Mouse (Mus musculus) G1E (cell line): ENCODE data around the gene Tmem209.

Experiments used
- CTCF ChIP-seq: IDR thresholded peaks from 2 replicates; pipeline ENCODE4 v1.5.1; 2012; ENCODE audit warnings: low read depth, low read length, inconsistent platforms, mixed read lengths
- GATA1 ChIP-seq: IDR thresholded peaks from 2 replicates; pipeline ENCODE4 v1.6.1; 2012; ENCODE audit warnings: borderline replicate concordance, low read length, inconsistent platforms, mixed read lengths
- GATA2 ChIP-seq: IDR thresholded peaks from 2 replicates; pipeline ENCODE4 v1.6.1; 2012; ENCODE audit warnings: low read depth, low read length, inconsistent platforms, borderline replicate concordance
- TAL1 ChIP-seq: conservative IDR thresholded peaks from 2 replicates; pipeline ENCODE4 v1.6.1; 2012; ENCODE audit warnings: low read depth, low read length, inconsistent platforms, mixed read lengths

DNA sequence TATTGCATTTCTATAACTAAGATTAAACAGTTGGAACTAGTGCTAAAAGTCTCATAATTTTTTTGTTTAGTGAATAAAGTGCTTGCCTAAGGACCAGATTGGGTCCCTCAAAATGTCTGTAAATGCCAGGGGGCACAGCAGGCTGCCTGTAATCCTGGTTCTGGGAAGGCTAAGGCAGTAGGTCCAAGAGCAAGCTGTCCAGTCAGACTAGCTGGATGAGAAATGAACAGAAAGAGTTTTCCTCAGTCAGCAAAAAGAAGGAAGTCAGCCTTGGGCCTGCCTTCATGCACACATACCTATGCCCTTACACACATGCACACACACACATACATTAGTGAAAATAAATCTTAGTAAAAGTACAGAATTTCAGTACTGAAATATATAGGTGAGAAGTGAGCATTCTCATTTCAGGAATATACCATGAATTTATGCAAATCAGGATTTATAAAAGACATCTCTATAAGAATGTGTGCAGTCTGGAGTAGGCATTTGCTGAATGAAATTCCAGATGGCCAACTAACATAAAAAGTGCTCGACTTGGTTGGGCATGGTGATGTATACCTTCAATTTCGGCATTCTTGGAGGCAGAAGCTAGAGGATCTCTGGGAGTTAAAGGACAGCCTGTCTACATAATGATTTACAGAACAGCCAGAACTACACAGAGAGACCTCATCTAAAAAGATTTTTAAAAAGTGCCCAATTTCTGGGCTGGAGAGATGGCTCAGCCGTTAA is 77.0 kb downstream of the Tmem209 start:
- TF ChIP-seq TAL1 (no peak), CTCF (no peak), GATA2 (no peak), GATA1 (no peak)
